Mouse (Mus musculus) heart, adult 8-10 months (tissue): ENCODE measurements around the gene Aqp8. TPM values are rescaled to one million over a fixed set of nuclear protein-coding genes. Genes with fewer than 3 reads are reported as not detected.

Experiments used
- DNase-seq: peaks from one replicate; pipeline ENCODE4 v3.0.0; 2022; ENCODE audit warnings: low spot score
- total RNA-seq, 4 experiments: library from RNA; stranded (reverse); gene quantifications; 2 replicates each; pipeline ENCODE4 v1.2.4; 2022

Gene Aqp8
- total RNA-seq: 10 to 100 TPM in 2 of 4 experiments, 1 to 10 TPM in 2; 9.5 to 11.9 (median 10.1) TPM

DNA sequence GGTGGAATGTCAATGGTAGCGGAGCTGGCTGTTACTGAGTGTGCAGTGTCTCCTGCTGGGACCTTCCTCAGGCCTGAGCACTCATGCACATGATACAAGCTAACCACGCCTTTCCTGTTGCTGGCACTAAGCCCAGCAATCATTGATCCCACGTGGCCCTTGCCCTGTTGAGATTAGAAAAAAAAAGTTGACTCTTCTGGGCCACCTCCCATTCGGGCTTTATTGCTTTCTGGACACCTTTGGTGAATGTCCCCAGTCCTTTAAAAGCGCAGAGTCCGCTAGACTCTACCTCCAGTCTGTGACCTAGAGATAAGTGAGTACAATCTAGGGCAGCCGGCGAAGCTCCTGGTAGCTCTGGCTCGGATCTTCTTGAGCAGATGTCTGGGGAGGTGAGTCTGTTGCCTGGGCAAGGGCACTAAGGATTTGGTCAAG, at the start of gene Aqp8:
Gene Aqp8 (plus strand): TSS at position 222 of the 432 bp plus-strand sequence.
- peak; percentile 61 for DNase-seq

DNA sequence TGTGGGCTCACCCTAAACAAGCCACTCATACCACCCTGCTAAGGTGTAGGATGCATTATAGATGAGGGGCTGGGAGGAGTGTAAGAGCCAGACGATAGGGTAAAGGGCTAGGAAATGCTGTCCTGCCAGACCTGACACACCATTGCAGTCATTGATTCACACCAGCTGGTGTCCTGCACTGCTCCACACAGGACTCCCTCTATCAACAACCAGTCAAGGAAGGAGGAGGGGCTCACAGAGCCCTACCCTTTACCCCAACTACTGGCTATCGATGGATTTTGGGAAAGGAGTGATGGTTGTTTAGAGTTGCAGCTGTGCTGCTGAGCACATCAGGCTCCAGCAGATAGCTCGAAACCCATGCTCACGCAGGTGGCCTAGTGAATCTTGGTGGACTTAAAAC, 45.3 kb upstream of the Aqp8 start:
- DNase-seq: no peak

DNA sequence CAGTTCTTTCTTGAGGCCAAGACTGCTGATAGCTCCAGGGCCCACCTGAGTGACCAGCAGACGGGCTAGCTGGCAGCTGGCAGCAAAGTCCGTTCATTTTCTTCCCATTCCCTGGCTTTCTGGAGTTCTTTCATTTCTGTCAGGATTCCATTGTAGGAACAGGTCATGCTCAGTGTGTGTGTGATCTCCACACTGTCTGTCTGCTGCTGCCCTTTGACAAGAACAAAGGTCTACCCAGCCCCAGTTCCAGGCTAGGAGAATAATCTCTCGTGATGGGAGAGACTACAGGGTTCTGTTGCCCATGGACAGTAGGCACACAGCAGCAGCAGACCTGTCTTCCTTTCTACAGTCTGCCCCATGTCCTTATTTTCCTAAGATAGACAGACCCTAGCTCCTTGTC, 44.4 kb upstream of the Aqp8 start:
- DNase-seq: no peak

DNA sequence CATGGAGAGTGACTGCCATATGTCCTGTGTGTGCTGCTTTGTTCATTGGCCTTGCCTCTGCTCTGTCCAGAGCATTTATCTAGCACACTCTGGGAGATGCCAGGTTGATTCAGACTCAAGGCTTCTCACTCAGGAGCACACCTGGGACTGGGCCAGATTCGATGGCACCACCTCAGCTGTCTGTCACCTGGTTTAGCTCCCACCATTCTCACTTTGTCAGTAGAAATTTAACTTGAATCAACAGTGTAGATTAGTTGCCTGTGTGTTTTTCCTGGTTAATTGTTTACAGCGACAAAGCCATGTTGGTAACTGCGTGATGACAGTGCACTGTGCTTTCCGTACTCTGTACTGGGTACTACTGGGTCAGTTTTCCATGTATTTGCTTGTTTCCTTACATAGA, 42.1 kb upstream of the Aqp8 start:
- no peak for DNase-seq

DNA sequence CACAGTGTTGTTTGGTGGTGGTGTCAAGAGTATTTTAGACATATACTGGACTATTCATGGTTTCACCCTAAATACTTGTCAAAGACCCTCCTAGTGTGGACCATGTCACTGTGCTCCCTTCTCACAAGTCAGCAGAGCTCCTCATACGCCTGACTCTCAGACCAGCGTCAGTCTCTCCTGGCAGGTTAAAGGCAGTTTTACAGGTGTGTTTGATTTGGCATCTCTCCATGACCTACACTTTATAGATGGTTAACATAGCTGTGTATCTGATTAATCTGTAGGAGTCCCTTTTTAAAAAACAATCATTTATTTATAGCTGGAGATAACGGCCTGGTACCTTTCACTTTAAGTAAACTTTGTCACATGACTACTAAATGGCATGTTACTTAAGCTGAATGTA, 40.1 kb upstream of the Aqp8 start:
- DNase-seq: no peak

DNA sequence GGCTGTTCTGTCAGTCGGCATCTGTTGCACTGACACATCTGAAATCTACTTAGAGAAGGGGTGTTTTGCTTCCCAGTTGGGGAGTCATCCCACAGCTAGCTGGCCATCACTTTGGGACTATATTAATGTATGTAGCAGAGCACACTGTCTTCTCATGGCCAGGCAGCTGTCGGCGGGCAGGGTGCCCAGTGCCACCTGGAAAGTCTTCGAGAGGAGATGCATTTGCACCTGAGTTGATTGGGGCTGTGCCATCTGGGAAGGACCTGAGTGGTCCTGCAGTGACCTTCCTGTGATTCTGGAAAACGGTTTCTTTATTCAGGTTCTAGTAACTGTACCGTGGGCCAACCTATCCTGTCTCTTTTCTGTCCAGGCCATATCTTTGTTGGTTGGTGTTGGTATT, 37.8 kb upstream of the Aqp8 start:
- DNase-seq: no peak

- DNase-seq: peak; percentile 19
Measured at GRCm38 (mm10) chr7:123425134-123425757, 36.8 kb upstream of the Aqp8 start.

GRCm38 (mm10) chr7:123429624-123430410, 32.3 kb upstream of the Aqp8 start:
- peak; percentile 20 for DNase-seq

GRCm38 (mm10) chr7:123430411-123430705, 31.7 kb upstream of the Aqp8 start:
- DNase-seq: no peak

GRCm38 (mm10) chr7:123431206-123431605, 30.9 kb upstream of the Aqp8 start:
- no peak for DNase-seq

DNA sequence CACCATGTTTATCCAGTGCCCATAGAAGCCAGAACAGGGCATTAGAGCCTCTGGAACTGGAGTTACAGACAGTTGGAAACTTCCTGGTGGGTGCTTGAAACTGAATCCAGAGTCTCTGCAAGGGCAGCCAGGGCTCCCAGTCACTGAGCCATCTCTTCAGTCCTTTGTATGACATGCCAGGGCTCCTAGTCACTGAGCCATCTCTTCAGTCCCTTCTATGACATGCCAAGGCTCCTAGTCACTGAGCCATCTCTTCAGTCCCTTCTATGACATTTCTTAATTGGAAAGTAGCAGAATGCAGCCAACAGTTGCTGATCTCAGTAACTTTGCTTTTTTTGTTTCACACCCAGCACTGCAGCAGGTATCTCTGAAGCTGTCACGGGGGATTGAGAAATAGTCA, 20.0 kb upstream of the Aqp8 start:
- DNase-seq: no peak

DNA sequence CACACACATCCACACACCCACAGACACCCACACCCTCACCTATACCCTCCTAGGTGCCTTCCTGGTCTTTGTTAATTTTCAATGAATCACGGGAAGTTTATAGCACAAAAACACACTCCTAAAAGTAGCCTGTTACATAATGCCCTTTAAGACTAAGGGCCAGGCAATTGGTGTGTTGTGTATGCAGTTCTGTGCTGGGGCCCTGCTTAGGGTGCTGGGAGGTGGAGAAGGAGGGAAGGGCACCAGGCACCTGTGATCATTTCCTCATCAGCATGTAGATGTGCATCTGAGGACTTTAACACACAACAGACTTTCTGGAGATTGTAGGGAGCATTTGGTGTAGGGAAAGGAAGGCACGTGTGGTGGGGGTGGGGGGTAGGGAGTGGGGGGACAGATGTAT, 13.3 kb upstream of the Aqp8 start:
- DNase-seq: no peak

GRCm38 (mm10) chr7:123449676-123450075, 12.4 kb upstream of the Aqp8 start:
- no peak for DNase-seq

DNA sequence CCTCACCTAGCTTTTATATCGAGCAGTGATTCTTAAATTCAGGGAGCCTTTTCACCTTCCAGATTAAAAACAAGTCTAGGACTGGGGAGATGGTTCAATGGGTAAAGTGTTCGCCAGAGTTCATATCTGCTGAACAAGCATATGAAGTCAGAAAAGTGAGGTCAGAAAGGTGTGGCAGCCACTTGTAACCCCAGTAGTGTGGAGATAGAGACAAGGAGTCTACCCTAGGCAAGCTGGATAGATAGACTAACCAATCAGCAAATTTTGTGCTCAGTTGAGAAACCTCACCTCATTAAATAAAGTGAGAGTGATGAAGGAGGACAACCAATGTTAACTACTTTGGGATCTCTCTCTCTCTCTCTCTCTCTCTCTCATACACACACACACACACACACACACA, 11.6 kb upstream of the Aqp8 start:
- no peak for DNase-seq

- DNase-seq: no peak
Measured at GRCm38 (mm10) chr7:123452551-123452950, 9.5 kb upstream of the Aqp8 start.

- peak; percentile 13 for DNase-seq
Measured at GRCm38 (mm10) chr7:123453066-123453465, 9.0 kb upstream of the Aqp8 start.

DNA sequence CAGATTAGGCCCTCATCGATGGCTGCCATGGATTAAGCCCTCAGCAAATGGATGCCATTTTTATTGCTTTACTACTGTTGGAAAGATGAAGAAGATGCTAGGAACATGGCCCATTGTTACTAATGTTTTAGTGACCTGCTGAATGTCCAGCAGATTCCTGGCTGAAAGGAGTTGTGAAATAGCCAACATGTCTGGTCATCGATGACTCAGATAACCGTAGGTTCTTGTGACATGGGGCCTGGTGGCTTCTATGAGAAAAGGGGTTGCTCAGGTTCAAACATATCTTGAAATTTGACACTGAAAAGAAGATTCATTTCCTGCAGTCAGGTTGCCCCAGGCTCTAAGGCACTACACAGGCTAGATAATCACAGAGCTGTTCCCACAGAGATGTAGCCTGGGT, 7.0 kb upstream of the Aqp8 start:
- no peak for DNase-seq

GRCm38 (mm10) chr7:123458309-123458708, 3.8 kb upstream of the Aqp8 start:
- DNase-seq: no peak

GRCm38 (mm10) chr7:123459247-123459646, 2.8 kb upstream of the Aqp8 start:
- DNase-seq: no peak

DNA sequence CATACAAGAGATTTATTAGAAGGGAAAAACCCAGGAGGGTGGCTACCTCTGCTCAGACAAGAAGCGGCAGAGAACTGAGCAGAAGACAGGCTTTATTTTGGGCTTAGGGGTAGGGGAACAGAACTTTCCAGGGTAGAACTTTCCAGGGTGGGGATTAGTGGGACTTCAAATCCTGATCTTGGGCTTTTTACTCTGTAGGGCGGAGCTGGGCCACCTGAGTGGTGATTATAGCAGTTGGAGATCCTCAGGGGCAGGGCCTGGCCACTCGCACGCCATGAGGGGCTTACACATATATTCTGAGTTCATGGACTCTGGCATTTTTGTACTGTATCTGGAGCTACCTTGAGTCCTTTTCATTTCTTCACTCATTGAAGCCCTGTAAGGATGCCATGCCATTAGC, 775 bp upstream of the Aqp8 start:
- no peak for DNase-seq

DNA sequence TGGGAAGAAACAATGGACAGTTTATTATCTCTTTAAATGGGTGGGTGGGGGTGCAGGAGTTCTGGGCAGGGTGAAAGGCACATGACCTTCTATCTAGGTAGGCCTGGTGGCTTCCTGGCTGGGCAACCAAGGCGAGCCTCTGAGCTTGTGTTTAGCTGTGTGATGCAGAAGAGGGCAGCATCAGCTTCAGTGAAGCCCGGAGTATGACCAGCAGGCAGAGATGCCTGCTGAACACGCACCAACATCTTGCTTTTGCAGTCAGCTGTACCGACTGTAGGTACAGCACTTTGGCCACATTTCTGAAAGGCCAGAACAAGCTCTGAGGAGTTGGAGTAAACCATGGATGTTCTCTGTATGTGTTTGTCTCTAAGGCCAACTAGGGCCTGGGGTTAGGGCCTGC, 1.5 kb downstream of the Aqp8 start:
- DNase-seq: no peak

GRCm38 (mm10) chr7:123465692-123466387, 3.7 kb downstream of the Aqp8 start:
- DNase-seq: peak; percentile 75

DNA sequence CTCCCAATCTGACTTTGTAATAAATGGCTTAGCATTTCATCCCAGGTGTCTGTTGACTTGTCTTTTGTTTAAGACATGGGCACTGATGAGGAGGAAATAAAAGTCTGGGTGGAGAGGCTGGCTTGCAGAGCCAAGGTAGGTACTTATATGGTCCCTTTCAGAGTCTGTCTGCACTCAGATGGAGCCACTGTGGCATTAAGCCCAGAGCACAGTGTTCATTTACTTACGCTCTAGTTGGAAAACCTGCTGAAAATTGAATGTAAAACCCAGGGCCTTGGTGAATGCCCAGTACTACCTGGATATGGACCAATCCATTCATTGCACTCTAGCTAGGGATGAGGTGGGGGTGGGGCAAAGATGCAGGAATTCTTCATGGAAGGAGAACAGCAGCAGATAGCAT, 5.9 kb downstream of the Aqp8 start:
- no peak for DNase-seq
